Mouse (Mus musculus) CH12.LX (cell line): ENCODE data around the gene Bcl7b.

Source experiments
- BHLHE40 ChIP-seq: IDR thresholded peaks from 2 replicates; pipeline ENCODE4 v1.6.1; 2011; ENCODE audit warnings: mild to moderate bottlenecking, low read depth, low read length, improper control_type of control experiment
- CTCF ChIP-seq, 2 experiments: IDR thresholded peaks in 1 of 2; conservative IDR thresholded peaks in 1 of 2; 2 replicates each; pipeline ENCODE4 v1.5.1; 2011 to 2012; ENCODE audit warnings: low read depth in 2 of 2, low read length in 2 of 2, improper control_type of control experiment in 1 of 2, inconsistent platforms in 1 of 2, mild to moderate bottlenecking in 1 of 2, moderate library complexity in 1 of 2
- EP300 ChIP-seq: IDR thresholded peaks from 2 replicates; pipeline ENCODE4 v1.6.1; 2011; ENCODE audit warnings: low read length, improper control_type of control experiment
- HCFC1 ChIP-seq: IDR thresholded peaks from 2 replicates; pipeline ENCODE4 v1.6.1; 2012; ENCODE audit warnings: low read depth, mild to moderate bottlenecking, inconsistent platforms, low read length, improper control_type of control experiment
- MAZ ChIP-seq: IDR thresholded peaks from 2 replicates; pipeline ENCODE4 v1.6.1; 2012; ENCODE audit warnings: low read depth, mild to moderate bottlenecking, inconsistent platforms, low read length, improper control_type of control experiment, moderate library complexity
- POLR2A ChIP-seq: IDR thresholded peaks from 2 replicates; pipeline ENCODE4 v1.6.1; 2011; ENCODE audit warnings: low read depth, mild to moderate bottlenecking, improper control_type of control experiment, low read length
- SMC3 ChIP-seq: IDR thresholded peaks from 2 replicates; pipeline ENCODE4 v1.6.1; 2011; ENCODE audit warnings: low read depth, low read length, improper control_type of control experiment
- UBTF ChIP-seq: IDR thresholded peaks from 2 replicates; pipeline ENCODE4 v1.6.1; 2012; ENCODE audit warnings: low read depth, mild to moderate bottlenecking, inconsistent platforms, low read length, improper control_type of control experiment, moderate library complexity
- USF1 ChIP-seq: IDR thresholded peaks from 2 replicates; pipeline ENCODE4 v1.6.1; 2014; ENCODE audit warnings: low read depth, mild to moderate bottlenecking, inconsistent platforms, low read length, improper control_type of control experiment
- USF2 ChIP-seq: conservative IDR thresholded peaks from 2 replicates; pipeline ENCODE4 v1.6.1; 2011; ENCODE audit warnings: low read depth, low read length, improper control_type of control experiment
- ZC3H11A ChIP-seq: IDR thresholded peaks from 2 replicates; pipeline ENCODE4 v1.6.1; 2012; ENCODE audit warnings: low read depth, mild to moderate bottlenecking, inconsistent platforms, low read length, improper control_type of control experiment
- ZKSCAN1 ChIP-seq: IDR thresholded peaks from 2 replicates; pipeline ENCODE4 v1.6.1; 2012; ENCODE audit warnings: low read depth, inconsistent platforms, low read length, improper control_type of control experiment, borderline replicate concordance

GRCm38 (mm10) chr5:135149820-135150178 is 18.3 kb upstream of the Bcl7b start:
- TF ChIP-seq CTCF (conservative IDR thresholded peaks at IDR 0.05 in 1 of 2, IDR thresholded peaks at IDR 0.05 in 1 of 2; ENCODE audit: low read depth in 2 of 2, low read length in 2 of 2) (no peak), POLR2A (no peak), SMC3 (no peak), HCFC1 (no peak), USF2 (no peak), ZC3H11A (no peak), BHLHE40 (no peak), USF1 (no peak), UBTF (no peak), MAZ (no peak), ZKSCAN1 (no peak), EP300 (no peak)
